Mouse (Mus musculus): ENCODE measurements at regions not wholly inside any gene's neighbourhood (a gene's known extent, or its start where the extent isn't known, plus 50 kb on each side); places are given as distances from the start of the nearest gene placed in this dataset.

GRCm38 (mm10) chr2:131801212-131801611 is 58.3 kb downstream of the Erv3 start:
- 76% methylated on average over 8 of the region's 8 CpGs for WGBS
- H3K36me3 ChIP-seq (ENCODE audit: control insufficient read depth, insufficient read depth, low read length), result no peaks in the 10 kb centered on the region
- no peak overlapping the region for H3K9ac ChIP-seq (replicated peaks; ENCODE audit: low read depth, low read length)
- H3K27me3 ChIP-seq (ENCODE audit: control insufficient read depth, insufficient read depth, low read length), result no peaks in the 10 kb centered on the region
- no peak overlapping the region for H3K27ac ChIP-seq (ENCODE audit: low read length)
- no peaks in the 10 kb centered on the region for H3K9me3 ChIP-seq (ENCODE audit: control insufficient read depth, low read depth, low read length)
- H3K4me1 ChIP-seq (ENCODE audit: control insufficient read depth, insufficient read depth, low read length), result no peaks in the 10 kb centered on the region
- no peak for ATAC-seq (ENCODE audit: insufficient number of reproducible peaks, insufficient read depth, low FRiP score, low read depth)
- H3K4me3 ChIP-seq (ENCODE audit: low read depth, low read length), result no peak overlapping the region
- H3K4me2 ChIP-seq (replicated peaks; ENCODE audit: low read depth, low read length), result no peak overlapping the region

- no peaks in the 10 kb centered on the region for H3K27me3 ChIP-seq (ENCODE audit: control insufficient read depth, insufficient read depth, low read length)
- H3K9me3 ChIP-seq (ENCODE audit: control insufficient read depth, low read depth, low read length), result no peaks in the 10 kb centered on the region
- 87% methylated on average over 8 of the region's 8 CpGs for WGBS
- no peak overlapping the region for H3K4me2 ChIP-seq (replicated peaks; ENCODE audit: low read depth, low read length)
- H3K36me3 ChIP-seq (ENCODE audit: control insufficient read depth, insufficient read depth, low read length), result no peaks in the 10 kb centered on the region
- no peaks in the 10 kb centered on the region for H3K4me1 ChIP-seq (ENCODE audit: control insufficient read depth, insufficient read depth, low read length)
- no peak for ATAC-seq (ENCODE audit: insufficient number of reproducible peaks, insufficient read depth, low FRiP score, low read depth)
- no peak overlapping the region for H3K27ac ChIP-seq (ENCODE audit: low read length)
- no peak overlapping the region for H3K4me3 ChIP-seq (ENCODE audit: low read depth, low read length)
- H3K9ac ChIP-seq (replicated peaks; ENCODE audit: low read depth, low read length), result no peak overlapping the region
Observed at GRCm38 (mm10) chr2:131800126-131800894, 59.2 kb downstream of the Erv3 start.

GRCm38 (mm10) chr2:131799486-131799885 is 60.1 kb downstream of the Erv3 start:
- H3K4me2 ChIP-seq (replicated peaks; ENCODE audit: low read depth, low read length), result no peak overlapping the region
- no peak overlapping the region for H3K9ac ChIP-seq (replicated peaks; ENCODE audit: low read depth, low read length)
- no peaks in the 10 kb centered on the region for H3K4me1 ChIP-seq (ENCODE audit: control insufficient read depth, insufficient read depth, low read length)
- no peak overlapping the region for H3K27ac ChIP-seq (ENCODE audit: low read length)
- no peak for ATAC-seq (ENCODE audit: insufficient number of reproducible peaks, insufficient read depth, low FRiP score, low read depth)
- H3K36me3 ChIP-seq (ENCODE audit: control insufficient read depth, insufficient read depth, low read length), result no peaks in the 10 kb centered on the region
- no peaks in the 10 kb centered on the region for H3K9me3 ChIP-seq (ENCODE audit: control insufficient read depth, low read depth, low read length)
- H3K4me3 ChIP-seq (ENCODE audit: low read depth, low read length), result no peak overlapping the region
- 81% methylated on average over 7 of the region's 7 CpGs for WGBS
- H3K27me3 ChIP-seq (ENCODE audit: control insufficient read depth, insufficient read depth, low read length), result no peaks in the 10 kb centered on the region

GRCm38 (mm10) chr2:131797001-131797693 is 62.4 kb downstream of the Erv3 start:
- no peak for ATAC-seq (ENCODE audit: insufficient number of reproducible peaks, insufficient read depth, low FRiP score, low read depth)
- Histone ChIP-seq H3K9ac (replicated peaks; ENCODE audit: low read depth, low read length) (no peak overlapping the region), H3K27me3 (ENCODE audit: control insufficient read depth, insufficient read depth, low read length) (no peaks in the 10 kb centered on the region), H3K4me3 (ENCODE audit: low read depth, low read length) (no peak overlapping the region), H3K36me3 (ENCODE audit: control insufficient read depth, insufficient read depth, low read length) (no peaks in the 10 kb centered on the region), H3K4me1 (ENCODE audit: control insufficient read depth, insufficient read depth, low read length) (no peaks in the 10 kb centered on the region), H3K27ac (ENCODE audit: low read length) (no peak overlapping the region), H3K4me2 (replicated peaks; ENCODE audit: low read depth, low read length) (no peak overlapping the region), H3K9me3 (ENCODE audit: control insufficient read depth, low read depth, low read length) (no peaks in the 10 kb centered on the region)
- WGBS, result 48% methylated on average over 9 of the region's 9 CpGs

- no peaks in the 10 kb centered on the region for H3K27me3 ChIP-seq (ENCODE audit: control insufficient read depth, insufficient read depth, low read length)
- H3K4me2 ChIP-seq (replicated peaks; ENCODE audit: low read depth, low read length), result no peak overlapping the region
- H3K36me3 ChIP-seq (ENCODE audit: control insufficient read depth, insufficient read depth, low read length), result no peaks in the 10 kb centered on the region
- 0 out of 2 replicates have a peak, but pooled peaks cover 5% of the 10 kb centered on the region for H3K9me3 ChIP-seq (ENCODE audit: control insufficient read depth, low read depth, low read length)
- ATAC-seq (ENCODE audit: insufficient number of reproducible peaks, insufficient read depth, low FRiP score, low read depth), result no peak
- H3K4me1 ChIP-seq (ENCODE audit: control insufficient read depth, insufficient read depth, low read length), result no peaks in the 10 kb centered on the region
- WGBS, result 90% methylated on average over 1 of the region's 1 CpGs
- H3K9ac ChIP-seq (replicated peaks; ENCODE audit: low read depth, low read length), result no peak overlapping the region
- no peak overlapping the region for H3K4me3 ChIP-seq (ENCODE audit: low read depth, low read length)
- H3K27ac ChIP-seq (ENCODE audit: low read length), result no peak overlapping the region
Observed at GRCm38 (mm10) chr2:131775381-131775780, 84.2 kb downstream of the Erv3 start.

GRCm38 (mm10) chr2:131773691-131774090 is 85.9 kb downstream of the Erv3 start:
- H3K36me3 ChIP-seq (ENCODE audit: control insufficient read depth, insufficient read depth, low read length), result no peaks in the 10 kb centered on the region
- H3K27me3 ChIP-seq (ENCODE audit: control insufficient read depth, insufficient read depth, low read length), result no peaks in the 10 kb centered on the region
- H3K4me1 ChIP-seq (ENCODE audit: control insufficient read depth, insufficient read depth, low read length), result no peaks in the 10 kb centered on the region
- H3K9me3 ChIP-seq (ENCODE audit: control insufficient read depth, low read depth, low read length), result no peaks in the 10 kb centered on the region
- no peak for ATAC-seq (ENCODE audit: insufficient number of reproducible peaks, insufficient read depth, low FRiP score, low read depth)
- H3K27ac ChIP-seq (ENCODE audit: low read length), result no peak overlapping the region
- no peak overlapping the region for H3K4me2 ChIP-seq (replicated peaks; ENCODE audit: low read depth, low read length)
- no peak overlapping the region for H3K4me3 ChIP-seq (ENCODE audit: low read depth, low read length)
- H3K9ac ChIP-seq (replicated peaks; ENCODE audit: low read depth, low read length), result no peak overlapping the region
- 59% methylated on average over 4 of the region's 4 CpGs for WGBS

- Histone ChIP-seq H3K4me3 (ENCODE audit: low read depth, low read length) (no peak overlapping the region), H3K4me1 (ENCODE audit: control insufficient read depth, insufficient read depth, low read length) (no peaks in the 10 kb centered on the region), H3K9ac (replicated peaks; ENCODE audit: low read depth, low read length) (no peak overlapping the region), H3K36me3 (ENCODE audit: control insufficient read depth, insufficient read depth, low read length) (no peaks in the 10 kb centered on the region), H3K4me2 (replicated peaks; ENCODE audit: low read depth, low read length) (no peak overlapping the region), H3K9me3 (ENCODE audit: control insufficient read depth, low read depth, low read length) (no peaks in the 10 kb centered on the region), H3K27ac (ENCODE audit: low read length) (no peak overlapping the region), H3K27me3 (ENCODE audit: control insufficient read depth, insufficient read depth, low read length) (no peaks in the 10 kb centered on the region)
- ATAC-seq (ENCODE audit: insufficient number of reproducible peaks, insufficient read depth, low FRiP score, low read depth), result no peak
- WGBS, result 83% methylated on average over 5 of the region's 5 CpGs
Observed at GRCm38 (mm10) chr2:131772163-131772562, 87.4 kb downstream of the Erv3 start.

- no peak overlapping the region for H3K9ac ChIP-seq (replicated peaks; ENCODE audit: low read depth, low read length)
- no peak for ATAC-seq (ENCODE audit: insufficient number of reproducible peaks, insufficient read depth, low FRiP score, low read depth)
- no peaks in the 10 kb centered on the region for H3K9me3 ChIP-seq (ENCODE audit: control insufficient read depth, low read depth, low read length)
- H3K27me3 ChIP-seq (ENCODE audit: control insufficient read depth, insufficient read depth, low read length), result no peaks in the 10 kb centered on the region
- no peak overlapping the region for H3K27ac ChIP-seq (ENCODE audit: low read length)
- no peak overlapping the region for H3K4me2 ChIP-seq (replicated peaks; ENCODE audit: low read depth, low read length)
- H3K4me1 ChIP-seq (ENCODE audit: control insufficient read depth, insufficient read depth, low read length), result no peaks in the 10 kb centered on the region
- no peaks in the 10 kb centered on the region for H3K36me3 ChIP-seq (ENCODE audit: control insufficient read depth, insufficient read depth, low read length)
- no peak overlapping the region for H3K4me3 ChIP-seq (ENCODE audit: low read depth, low read length)
- 58% methylated on average over 5 of the region's 5 CpGs for WGBS
Observed at GRCm38 (mm10) chr2:131770852-131771251, 88.7 kb downstream of the Erv3 start.

Measured in stomach, embryonic 14.5 days (tissue).